Mouse (Mus musculus) liver, embryonic 14.5 days (tissue): ENCODE data around the gene Peak1.

Experiments used
- CTCF ChIP-seq: IDR thresholded peaks from 2 replicates; pipeline ENCODE4 v1.5.1; 2016; ENCODE audit warnings: antibody characterized with exemption, low read depth, control low read depth
- EP300 ChIP-seq: IDR thresholded peaks from 2 replicates; pipeline ENCODE4 v1.6.1; 2016; ENCODE audit warnings: antibody characterized with exemption, low read depth

GRCm38 (mm10) chr9:56414322-56414721, 3.5 kb downstream of the Peak1 start:
- TF ChIP-seq CTCF (peak; percentile 30), EP300 (no peak)
